Mouse (Mus musculus): ENCODE results near the gene Ebf4. TPM values are rescaled to one million over a fixed set of nuclear protein-coding genes. Genes with fewer than 3 reads are reported as not detected.

The Ebf4 gene
- polyA plus RNA-seq, 1 experiment from 2014 or later: 1.8 TPM

DNA sequence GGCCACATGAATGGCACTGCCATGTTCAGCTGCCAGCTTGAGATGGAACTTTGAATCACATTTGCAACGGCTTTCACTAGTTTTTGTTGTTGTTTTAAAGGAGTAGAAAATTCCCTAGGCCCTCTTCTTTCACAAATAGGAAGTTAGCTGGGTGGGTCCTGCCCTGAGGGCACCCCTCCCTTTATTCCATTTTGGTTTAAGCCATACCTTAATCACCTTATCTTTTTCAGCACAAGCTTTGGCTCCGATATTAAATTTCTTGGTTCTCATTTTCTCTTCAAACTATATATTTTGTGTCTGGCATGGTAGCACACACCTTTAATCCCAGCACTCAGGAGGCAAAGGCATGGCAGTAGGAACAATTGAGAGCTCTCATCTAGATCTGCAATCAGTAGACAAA is 34.5 kb downstream of the Ebf4 start:
- DNase-seq (ENCODE audit: low spot score, missing footprints): no peak
- WGBS: 92% methylated on average over 2 of the region's 2 CpGs
- H3K9ac ChIP-seq (ENCODE audit: low read length): no peak overlapping the region

DNA sequence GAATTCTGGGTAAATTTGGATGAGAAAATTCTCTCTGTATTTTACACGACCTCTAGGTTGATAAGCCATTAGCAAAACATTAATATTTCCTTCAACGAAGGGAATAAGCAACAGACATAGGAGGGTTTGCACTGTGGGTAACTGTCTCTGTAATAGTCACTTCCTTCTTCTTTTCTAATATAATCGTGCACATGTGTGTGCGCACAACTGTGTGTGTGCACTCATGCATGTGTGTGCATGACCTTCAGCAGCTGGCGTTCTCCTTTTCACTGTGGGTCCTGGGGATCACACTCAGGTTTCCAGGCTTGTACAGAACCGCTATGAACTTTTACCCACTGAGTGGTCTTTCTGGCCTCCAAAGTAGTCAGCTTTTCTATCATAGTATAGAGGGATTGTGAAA is 40.1 kb downstream of the Ebf4 start:
- no peaks in the 10 kb centered on the region for H3K27me3 ChIP-seq (ENCODE audit: control insufficient read depth, insufficient read depth, low read length)
- H3K36me3 ChIP-seq (ENCODE audit: control insufficient read depth, insufficient read depth, low read length): no peaks in the 10 kb centered on the region
- no peak overlapping the region for H3K4me2 ChIP-seq
- WGBS: 87% methylated on average over 6 of the region's 6 CpGs
- no peak overlapping the region for H3K4me3 ChIP-seq (ENCODE audit: low read depth, low read length)
- no peak overlapping the region for H3K27ac ChIP-seq (ENCODE audit: low read depth, low read length)
- H3K9ac ChIP-seq (ENCODE audit: low read length): no peak overlapping the region
- H3K4me1 ChIP-seq (ENCODE audit: control insufficient read depth, insufficient read depth, low read length): no peaks in the 10 kb centered on the region
- DNase-seq (ENCODE audit: low spot score, missing footprints) (no peak), ATAC-seq (ENCODE audit: low FRiP score) (no peak)
- no peaks in the 10 kb centered on the region for H3K9me3 ChIP-seq (ENCODE audit: control insufficient read depth, low read length)

More for the DNA sequence above, 34.5 kb downstream of the Ebf4 start:
- Histone ChIP-seq H3K27ac (ENCODE audit: low read depth, low read length) (no peak overlapping the region), H3K9me3 (ENCODE audit: control insufficient read depth, low read length) (no peaks in the 10 kb centered on the region), H3K4me1 (ENCODE audit: control insufficient read depth, insufficient read depth, low read length) (no peaks in the 10 kb centered on the region), H3K4me2 (no peak overlapping the region), H3K36me3 (ENCODE audit: control insufficient read depth, insufficient read depth, low read length) (no peaks in the 10 kb centered on the region), H3K27me3 (ENCODE audit: control insufficient read depth, insufficient read depth, low read length) (no peaks in the 10 kb centered on the region), H3K4me3 (ENCODE audit: low read depth, low read length) (no peak overlapping the region)
- ATAC-seq (ENCODE audit: low FRiP score): no peak

DNA sequence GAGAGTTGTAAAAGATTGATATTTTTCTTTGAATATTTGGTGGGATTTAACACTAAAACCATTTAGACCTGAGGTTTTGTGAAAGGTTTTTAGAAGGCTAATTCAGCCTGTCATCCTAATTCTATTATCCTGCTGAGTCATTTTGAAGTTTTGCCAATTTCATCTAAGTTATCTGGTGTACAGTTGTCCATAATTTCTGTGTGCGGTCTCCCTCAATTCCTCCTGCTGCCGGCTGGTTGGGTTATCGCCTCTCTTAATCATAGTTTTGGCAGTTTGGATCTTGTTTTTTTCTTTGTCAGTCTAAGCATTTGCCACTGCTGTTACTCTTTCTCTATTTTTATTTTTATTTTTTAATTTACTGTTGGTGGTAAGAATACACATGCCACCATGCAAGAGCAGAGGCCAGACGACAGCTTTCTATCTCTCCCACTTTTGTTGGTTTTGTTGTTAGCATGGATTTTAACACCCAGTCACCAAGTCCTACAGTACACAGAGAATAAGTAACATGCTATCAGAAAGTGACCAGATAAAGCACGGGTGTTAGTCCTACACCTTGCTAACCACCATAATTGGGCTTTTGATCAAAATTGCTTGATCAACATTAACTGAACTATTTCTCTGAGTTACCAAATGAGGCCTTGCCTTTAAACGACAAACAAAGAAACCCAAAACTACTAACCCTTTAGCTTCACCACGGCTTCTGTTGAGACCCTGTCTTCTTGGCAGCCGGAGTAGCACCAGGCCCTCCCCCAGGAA is 45.7 kb downstream of the Ebf4 start:
- ATAC-seq (ENCODE audit: low FRiP score): no peak
- Histone ChIP-seq H3K4me1 (ENCODE audit: control insufficient read depth, insufficient read depth, low read length) (no peaks in the 10 kb centered on the region), H3K9ac (ENCODE audit: low read length) (no peak overlapping the region), H3K27ac (ENCODE audit: low read depth, low read length) (no peak overlapping the region), H3K4me3 (ENCODE audit: low read depth, low read length) (no peak overlapping the region), H3K27me3 (ENCODE audit: control insufficient read depth, insufficient read depth, low read length) (no peaks in the 10 kb centered on the region), H3K4me2 (no peak overlapping the region), H3K36me3 (ENCODE audit: control insufficient read depth, insufficient read depth, low read length) (no peaks in the 10 kb centered on the region), H3K9me3 (ENCODE audit: control insufficient read depth, low read length) (no peaks in the 10 kb centered on the region)
- WGBS: 90% methylated on average over 8 of the region's 8 CpGs
- DNase-seq (ENCODE audit: low spot score, missing footprints): no peak

DNA sequence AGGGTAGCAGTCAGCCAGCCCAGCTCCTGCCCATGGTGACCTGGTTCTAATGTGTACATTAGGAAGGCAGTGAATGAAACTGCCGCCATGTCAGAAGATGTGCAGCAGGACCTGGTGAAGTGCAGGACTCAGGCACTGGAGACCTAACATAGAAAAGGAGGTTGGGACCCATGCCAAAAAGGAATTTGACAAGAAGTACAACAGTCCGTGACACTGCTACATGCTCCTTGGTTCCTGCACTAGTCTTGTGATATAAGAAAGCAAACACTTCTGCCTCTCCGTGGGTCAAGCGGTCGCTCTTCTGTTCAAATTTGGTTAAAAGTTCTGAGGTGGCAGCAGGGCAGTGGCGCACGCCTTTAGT is 46.2 kb downstream of the Ebf4 start:
- no peak overlapping the region for H3K4me3 ChIP-seq (ENCODE audit: low read depth, low read length)

DNA sequence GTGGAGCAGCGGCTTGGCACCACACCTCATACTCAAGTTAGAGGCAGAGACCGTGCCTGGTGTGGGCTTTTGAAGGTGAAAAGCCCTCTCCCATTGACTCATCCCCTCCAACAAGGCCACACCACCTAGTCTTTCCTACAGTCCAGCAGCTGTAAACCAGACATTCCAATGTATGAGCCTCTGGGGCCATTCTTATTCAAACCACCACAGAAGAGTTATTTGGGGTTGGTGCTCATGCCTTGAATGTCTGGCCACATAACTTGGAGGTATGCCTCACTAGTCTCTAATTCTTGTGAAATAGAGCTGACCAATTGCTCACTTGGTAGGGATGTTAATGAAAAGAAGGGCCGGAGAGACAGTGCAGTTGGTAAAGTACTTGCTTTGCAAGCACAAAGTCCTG is 55.4 kb downstream of the Ebf4 start:
- H3K4me1 ChIP-seq (ENCODE audit: control insufficient read depth, insufficient read depth, low read length): no peaks in the 10 kb centered on the region
- H3K27me3 ChIP-seq (ENCODE audit: control insufficient read depth, insufficient read depth, low read length): no peaks in the 10 kb centered on the region
- H3K36me3 ChIP-seq (ENCODE audit: control insufficient read depth, insufficient read depth, low read length): no peaks in the 10 kb centered on the region
- WGBS: 87% methylated on average over 3 of the region's 3 CpGs
- H3K4me3 ChIP-seq (ENCODE audit: low read depth, low read length): no peak overlapping the region
- no peak overlapping the region for H3K27ac ChIP-seq (ENCODE audit: low read depth, low read length)
- H3K4me2 ChIP-seq: no peak overlapping the region
- no peaks in the 10 kb centered on the region for H3K9me3 ChIP-seq (ENCODE audit: control insufficient read depth, low read length)
- DNase-seq (ENCODE audit: low spot score, missing footprints): no peak
- no peak overlapping the region for H3K9ac ChIP-seq (ENCODE audit: low read length)
- no peak for ATAC-seq (ENCODE audit: low FRiP score)

More for the DNA sequence above, 46.2 kb downstream of the Ebf4 start:
- ATAC-seq (ENCODE audit: low FRiP score) (no peak), DNase-seq (ENCODE audit: low spot score, missing footprints) (no peak)
- 94% methylated on average over 7 of the region's 7 CpGs for WGBS
- Histone ChIP-seq H3K9me3 (ENCODE audit: control insufficient read depth, low read length) (no peaks in the 10 kb centered on the region), H3K36me3 (ENCODE audit: control insufficient read depth, insufficient read depth, low read length) (no peaks in the 10 kb centered on the region), H3K4me1 (ENCODE audit: control insufficient read depth, insufficient read depth, low read length) (no peaks in the 10 kb centered on the region), H3K27ac (ENCODE audit: low read depth, low read length) (no peak overlapping the region), H3K27me3 (ENCODE audit: control insufficient read depth, insufficient read depth, low read length) (no peaks in the 10 kb centered on the region), H3K9ac (ENCODE audit: low read length) (no peak overlapping the region), H3K4me2 (no peak overlapping the region)

DNA sequence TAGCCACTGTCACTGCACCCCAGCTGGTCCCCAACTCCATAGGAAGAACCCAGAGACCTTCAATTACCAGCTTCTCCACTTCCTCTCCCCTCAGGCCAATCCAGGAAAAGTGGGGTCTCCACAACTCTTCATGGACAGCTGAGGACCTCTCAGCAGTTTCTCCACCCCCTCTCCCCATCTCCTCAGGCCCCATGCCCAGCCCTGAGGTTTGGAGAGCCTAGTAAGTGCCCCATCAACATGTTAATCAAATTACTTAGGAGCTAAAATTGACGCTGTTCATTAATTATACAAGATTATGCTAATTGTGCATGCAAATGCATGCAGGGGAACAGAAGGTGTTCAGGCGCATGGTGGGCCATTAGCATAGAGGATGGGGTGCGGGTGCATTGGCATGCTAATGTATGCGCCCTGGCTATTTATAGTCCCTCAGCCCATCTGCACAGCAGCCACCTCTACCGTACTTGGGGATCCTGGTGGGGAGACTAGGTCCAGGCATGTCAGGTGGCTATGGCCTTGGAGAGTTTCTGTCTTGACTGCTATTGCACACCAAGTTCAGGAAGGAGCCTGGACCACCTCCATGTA is 56.9 kb downstream of the Ebf4 start:
- DNase-seq (ENCODE audit: low spot score, missing footprints): no peak
- 43% methylated on average over 5 of the region's 5 CpGs for WGBS
- no peak overlapping the region for H3K27ac ChIP-seq (ENCODE audit: low read depth, low read length)

DNA sequence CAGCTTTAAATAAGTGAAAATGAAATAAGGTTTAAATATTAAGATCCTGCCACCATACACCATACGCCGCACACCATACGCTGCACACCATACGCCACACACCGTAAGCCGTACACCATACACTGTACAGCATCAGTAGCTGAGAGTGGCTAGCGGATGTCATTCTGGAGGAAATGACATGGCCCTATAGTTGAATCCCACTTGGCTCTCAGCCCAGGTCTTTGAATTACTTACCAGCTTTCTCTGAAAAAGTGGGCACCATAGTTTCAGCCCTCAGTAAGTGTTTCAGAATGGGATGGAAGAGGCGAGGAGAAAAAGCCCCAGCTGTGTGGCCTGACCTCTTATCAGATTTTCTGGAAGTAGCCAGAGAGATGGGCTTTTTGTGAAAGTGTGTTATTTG is 58.4 kb downstream of the Ebf4 start:
- ATAC-seq (ENCODE audit: low FRiP score): no peak
- Histone ChIP-seq H3K9me3 (ENCODE audit: control insufficient read depth, low read length) (no peaks in the 10 kb centered on the region), H3K4me1 (ENCODE audit: control insufficient read depth, insufficient read depth, low read length) (no peaks in the 10 kb centered on the region), H3K27ac (ENCODE audit: low read depth, low read length) (no peak overlapping the region), H3K27me3 (ENCODE audit: control insufficient read depth, insufficient read depth, low read length) (no peaks in the 10 kb centered on the region), H3K4me3 (ENCODE audit: low read depth, low read length) (no peak overlapping the region), H3K36me3 (ENCODE audit: control insufficient read depth, insufficient read depth, low read length) (no peaks in the 10 kb centered on the region), H3K9ac (ENCODE audit: low read length) (no peak overlapping the region), H3K4me2 (no peak overlapping the region)
- WGBS: 94% methylated on average over 8 of the region's 8 CpGs
- no peak for DNase-seq (ENCODE audit: low spot score, missing footprints)

More for the DNA sequence above, 56.9 kb downstream of the Ebf4 start:
- no peak overlapping the region for H3K4me2 ChIP-seq
- H3K9ac ChIP-seq (ENCODE audit: low read length): no peak overlapping the region
- no peaks in the 10 kb centered on the region for H3K4me1 ChIP-seq (ENCODE audit: control insufficient read depth, insufficient read depth, low read length)
- H3K27me3 ChIP-seq (ENCODE audit: control insufficient read depth, insufficient read depth, low read length): no peaks in the 10 kb centered on the region
- ATAC-seq (ENCODE audit: low FRiP score): no peak
- no peaks in the 10 kb centered on the region for H3K36me3 ChIP-seq (ENCODE audit: control insufficient read depth, insufficient read depth, low read length)
- no peak overlapping the region for H3K4me3 ChIP-seq (ENCODE audit: low read depth, low read length)
- H3K9me3 ChIP-seq (ENCODE audit: control insufficient read depth, low read length): no peaks in the 10 kb centered on the region

DNA sequence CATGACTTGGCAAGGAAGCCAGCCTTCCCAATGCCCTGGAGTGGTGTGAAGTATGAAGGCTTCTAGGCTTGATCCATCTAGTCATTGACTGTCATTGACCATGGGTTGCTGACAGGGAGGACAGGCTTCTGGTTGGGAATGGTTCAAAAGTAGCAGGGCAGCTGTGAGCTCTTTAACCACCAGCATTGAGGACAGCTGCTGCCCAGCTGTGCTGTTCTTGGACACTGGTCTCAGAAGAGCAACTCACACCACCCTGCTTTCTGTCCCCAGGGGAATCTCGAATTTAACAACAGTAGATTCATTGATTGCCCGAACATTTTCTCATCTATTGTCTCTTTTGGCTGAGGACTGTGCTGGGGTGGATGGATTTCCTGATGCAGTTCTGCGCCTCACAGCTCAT is 58.9 kb downstream of the Ebf4 start:
- ATAC-seq (ENCODE audit: low FRiP score) (no peak), DNase-seq (ENCODE audit: low spot score, missing footprints) (no peak)
- Histone ChIP-seq H3K9me3 (ENCODE audit: control insufficient read depth, low read length) (no peaks in the 10 kb centered on the region), H3K9ac (ENCODE audit: low read length) (no peak overlapping the region), H3K36me3 (ENCODE audit: control insufficient read depth, insufficient read depth, low read length) (no peaks in the 10 kb centered on the region), H3K4me1 (ENCODE audit: control insufficient read depth, insufficient read depth, low read length) (no peaks in the 10 kb centered on the region), H3K27me3 (ENCODE audit: control insufficient read depth, insufficient read depth, low read length) (no peaks in the 10 kb centered on the region), H3K4me3 (ENCODE audit: low read depth, low read length) (no peak overlapping the region), H3K27ac (ENCODE audit: low read depth, low read length) (no peak overlapping the region), H3K4me2 (no peak overlapping the region)
- 81% methylated on average over 3 of the region's 3 CpGs for WGBS

DNA sequence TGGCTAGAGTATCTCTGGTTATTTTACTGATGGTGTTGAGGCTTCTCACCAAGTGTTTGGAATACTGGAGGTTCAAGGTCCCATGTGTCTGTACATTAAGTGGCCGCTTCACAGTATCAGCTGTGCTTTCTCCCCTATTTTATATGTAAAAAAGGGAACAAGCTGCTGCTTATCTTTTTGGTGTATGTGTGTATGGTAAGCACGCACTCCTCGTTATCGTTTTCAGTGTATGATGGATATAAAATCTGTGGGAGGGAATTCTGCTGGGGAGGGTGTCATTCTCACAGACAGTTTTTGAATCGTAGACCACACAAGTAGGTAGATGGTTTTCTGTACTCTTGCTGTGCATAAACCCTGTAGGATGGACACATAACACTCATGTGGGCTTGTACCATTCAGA is 62.6 kb downstream of the Ebf4 start:
- WGBS: 93% methylated on average over 5 of the region's 5 CpGs
- Histone ChIP-seq H3K4me3 (ENCODE audit: low read depth, low read length) (no peak overlapping the region), H3K4me1 (ENCODE audit: control insufficient read depth, insufficient read depth, low read length) (0 out of 2 replicates have a peak, but pooled peaks cover 3% of the 10 kb centered on the region), H3K27ac (ENCODE audit: low read depth, low read length) (no peak overlapping the region), H3K36me3 (ENCODE audit: control insufficient read depth, insufficient read depth, low read length) (no peaks in the 10 kb centered on the region), H3K9ac (ENCODE audit: low read length) (no peak overlapping the region), H3K4me2 (no peak overlapping the region), H3K9me3 (ENCODE audit: control insufficient read depth, low read length) (no peaks in the 10 kb centered on the region), H3K27me3 (ENCODE audit: control insufficient read depth, insufficient read depth, low read length) (peaks cover 29% of the 10 kb centered on the region)
- ATAC-seq (ENCODE audit: low FRiP score): no peak
- DNase-seq (ENCODE audit: low spot score, missing footprints): no peak

Measured in midbrain, embryonic 11.5 days (tissue).